In the genomic region with DNA sequence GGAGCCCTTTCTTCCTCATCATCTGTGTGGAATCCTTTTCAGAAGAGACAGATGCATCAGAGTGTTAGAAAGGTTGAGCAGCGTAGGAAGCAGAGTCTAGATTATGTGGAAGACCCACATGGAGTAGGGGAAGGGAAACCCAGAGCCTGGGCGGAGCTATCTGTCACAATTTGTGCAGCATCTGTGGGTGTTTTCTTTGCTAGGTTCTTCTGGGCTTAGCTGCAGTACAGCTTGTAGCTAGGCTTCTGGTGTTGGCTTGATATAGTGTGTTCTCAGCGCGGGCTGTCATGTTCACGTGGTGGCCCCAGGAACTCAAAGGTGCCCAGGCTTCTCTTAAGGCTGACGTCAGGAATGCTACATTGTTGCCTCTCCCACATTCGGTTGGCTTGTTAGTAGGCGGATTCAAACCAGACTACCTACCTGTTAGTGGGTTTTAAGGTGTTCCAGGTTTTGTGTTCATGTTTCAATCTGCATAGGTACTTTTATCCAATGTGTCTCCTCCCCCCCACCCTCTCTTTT, we compare ENCODE assay signal across 17 mouse cellular contexts.
"Had no signal": no experiment of that assay in that cellular context is flagged by ENCODE, and none has a peak within 500 bp of the region (broad histone marks: within the 10 kb centered on the region; RNA-seq: fewer than 3 reads in every experiment).

No protein-coding gene starts in this region.

- DNase-seq: retina, postnatal 1 day; right cerebral cortex, adult 18-20 months; right cerebral cortex, postnatal 14 days; right cerebral cortex, postnatal 25 days; right cerebral cortex, postnatal 4 days; spleen, adult 18-20 months; thymus, adult 18-20 months; thymus, adult 2 months; thymus, postnatal 14 days; thymus, postnatal 25 days; thymus, postnatal 36 days; thymus, postnatal 4 days had no signal

- H3K27me3 ChIP-seq: neural tube, embryonic 12.5 days; neural tube, embryonic 13.5 days; neural tube, embryonic 15.5 days; stomach, embryonic 15.5 days had no signal

- H3K4me3 ChIP-seq: neural tube, embryonic 12.5 days; neural tube, embryonic 13.5 days; neural tube, embryonic 15.5 days; stomach, embryonic 15.5 days had no signal

- H3K27ac ChIP-seq: neural tube, embryonic 12.5 days; neural tube, embryonic 13.5 days; neural tube, embryonic 15.5 days; stomach, embryonic 15.5 days; stomach, postnatal 0 days had no signal

- H3K36me3 ChIP-seq: neural tube, embryonic 12.5 days; neural tube, embryonic 13.5 days; neural tube, embryonic 15.5 days had no signal
